Mouse (Mus musculus): ENCODE results near the gene Gcc1.
A peak's percentile ranks its signal among the peaks of the same experiment; 100 is the strongest.

The Gcc1 gene

GRCm38 (mm10) chr6:28427096-28427839 lies 922 bp downstream of the Gcc1 start, which contains the start of gene Fscn3:
TSS of gene Fscn3 (plus strand) at chr6:28427789.
- Histone ChIP-seq H3K4me1 (replicated peaks; ENCODE audit: low read depth, low read length) (peaks cover 19% of the 10 kb centered on the region), H3K4me3 (replicated peaks; ENCODE audit: low read length) (no peak within 1 kb of the TSS), H3K9me3 (ENCODE audit: low read length) (no peaks in the 10 kb centered on the region), H3K36me3 (ENCODE audit: insufficient read depth, low read length) (peaks cover 22% of the 10 kb centered on the region), H3K27me3 (ENCODE audit: insufficient read depth, low read length) (no peaks in the 10 kb centered on the region)
- no peak for TF ChIP-seq POU5F1 (IDR thresholded peaks at IDR 0.05; ENCODE audit: borderline replicate concordance, low read length)
- TF ChIP-seq CTCF (conservative IDR thresholded peaks at IDR 0.05; ENCODE audit: low read length): no peak
- TF ChIP-seq NANOG (IDR thresholded peaks at IDR 0.05; ENCODE audit: borderline replicate concordance, low read length): no peak

- Histone ChIP-seq H3K9me3 (ENCODE audit: low read length) (no peaks in the 10 kb centered on the region), H3K36me3 (ENCODE audit: insufficient read depth, low read length) (peaks cover 28% of the 10 kb centered on the region), H3K4me1 (replicated peaks; ENCODE audit: low read depth, low read length) (peaks cover 36% of the 10 kb centered on the region), H3K27me3 (ENCODE audit: insufficient read depth, low read length) (no peaks in the 10 kb centered on the region), H3K4me3 (replicated peaks; ENCODE audit: low read length) (no peak overlapping the region)
- TF ChIP-seq POU5F1 (IDR thresholded peaks at IDR 0.05; ENCODE audit: borderline replicate concordance, low read length): no peak
- TF ChIP-seq CTCF (conservative IDR thresholded peaks at IDR 0.05; ENCODE audit: low read length): no peak
Observed at GRCm38 (mm10) chr6:28425019-28425418, 3.2 kb downstream of the Gcc1 start.

- Histone ChIP-seq H3K4me1 (replicated peaks; ENCODE audit: low read depth, low read length) (peaks cover 43% of the 10 kb centered on the region), H3K4me3 (replicated peaks; ENCODE audit: low read length) (peak overlapping the region; percentile 94), H3K9me3 (ENCODE audit: low read length) (no peaks in the 10 kb centered on the region), H3K36me3 (ENCODE audit: insufficient read depth, low read length) (peaks cover 38% of the 10 kb centered on the region), H3K27me3 (ENCODE audit: insufficient read depth, low read length) (no peaks in the 10 kb centered on the region)
- TF ChIP-seq POU5F1 (IDR thresholded peaks at IDR 0.05; ENCODE audit: borderline replicate concordance, low read length) (no peak), NANOG (IDR thresholded peaks at IDR 0.05; ENCODE audit: borderline replicate concordance, low read length) (no peak)
Observed at GRCm38 (mm10) chr6:28423767-28424695, 4.2 kb downstream of the Gcc1 start.

GRCm38 (mm10) chr6:28423313-28423712 lies 4.9 kb downstream of the Gcc1 start, which contains the start of gene Arf5:
TSS of gene Arf5 (plus strand) at chr6:28423560.
- Histone ChIP-seq H3K27me3 (ENCODE audit: insufficient read depth, low read length) (no peaks in the 10 kb centered on the region), H3K9me3 (ENCODE audit: low read length) (no peaks in the 10 kb centered on the region)
- TF ChIP-seq CTCF (conservative IDR thresholded peaks at IDR 0.05; ENCODE audit: low read length) (no peak), POU5F1 (IDR thresholded peaks at IDR 0.05; ENCODE audit: borderline replicate concordance, low read length) (no peak), NANOG (IDR thresholded peaks at IDR 0.05; ENCODE audit: borderline replicate concordance, low read length) (no peak)

GRCm38 (mm10) chr6:28422651-28423290 lies 5.4 kb downstream of the Gcc1 start:
- H3K4me3 ChIP-seq (replicated peaks; ENCODE audit: low read length): peak overlapping the region; percentile 94; the same call in 1 of the 2 replicates
- H3K36me3 ChIP-seq (ENCODE audit: insufficient read depth, low read length): peaks cover 50% of the 10 kb centered on the region
- H3K4me1 ChIP-seq (replicated peaks; ENCODE audit: low read depth, low read length): peaks cover 56% of the 10 kb centered on the region
- H3K9me3 ChIP-seq (ENCODE audit: low read length): no peaks in the 10 kb centered on the region
- TF ChIP-seq NANOG (IDR thresholded peaks at IDR 0.05; ENCODE audit: borderline replicate concordance, low read length) (no peak), POU5F1 (IDR thresholded peaks at IDR 0.05; ENCODE audit: borderline replicate concordance, low read length) (no peak), CTCF (conservative IDR thresholded peaks at IDR 0.05; ENCODE audit: low read length) (no peak)
- H3K27me3 ChIP-seq (ENCODE audit: insufficient read depth, low read length): no peaks in the 10 kb centered on the region

More at GRCm38 (mm10) chr6:28423313-28423712, 4.9 kb downstream of the Gcc1 start, which contains the start of gene Arf5:
- H3K4me3 ChIP-seq (replicated peaks; ENCODE audit: low read length): peak within 1 kb of the TSS; percentile 94
- H3K4me1 ChIP-seq (replicated peaks; ENCODE audit: low read depth, low read length): peaks cover 50% of the 10 kb centered on the region
- peaks cover 45% of the 10 kb centered on the region for H3K36me3 ChIP-seq (ENCODE audit: insufficient read depth, low read length)

GRCm38 (mm10) chr6:28421469-28422000 lies 6.7 kb downstream of the Gcc1 start:
- TF ChIP-seq CTCF (conservative IDR thresholded peaks at IDR 0.05; ENCODE audit: low read length) (peak; percentile 70), NANOG (IDR thresholded peaks at IDR 0.05; ENCODE audit: borderline replicate concordance, low read length) (no peak)
- Histone ChIP-seq H3K36me3 (ENCODE audit: insufficient read depth, low read length) (peaks cover 56% of the 10 kb centered on the region), H3K4me3 (replicated peaks; ENCODE audit: low read length) (peak overlapping the region; percentile 94), H3K9me3 (ENCODE audit: low read length) (no peaks in the 10 kb centered on the region), H3K27me3 (ENCODE audit: insufficient read depth, low read length) (no peaks in the 10 kb centered on the region), H3K4me1 (replicated peaks; ENCODE audit: low read depth, low read length) (peaks cover 54% of the 10 kb centered on the region)

- Histone ChIP-seq H3K27me3 (ENCODE audit: insufficient read depth, low read length) (no peaks in the 10 kb centered on the region), H3K9me3 (ENCODE audit: low read length) (no peaks in the 10 kb centered on the region), H3K4me3 (replicated peaks; ENCODE audit: low read length) (peak overlapping the region; percentile 94), H3K36me3 (ENCODE audit: insufficient read depth, low read length) (peaks cover 57% of the 10 kb centered on the region), H3K4me1 (replicated peaks; ENCODE audit: low read depth, low read length) (peaks cover 54% of the 10 kb centered on the region)
- TF ChIP-seq NANOG (IDR thresholded peaks at IDR 0.05; ENCODE audit: borderline replicate concordance, low read length): no peak
- no peak for TF ChIP-seq CTCF (conservative IDR thresholded peaks at IDR 0.05; ENCODE audit: low read length)
- no peak for TF ChIP-seq POU5F1 (IDR thresholded peaks at IDR 0.05; ENCODE audit: borderline replicate concordance, low read length)
Observed at GRCm38 (mm10) chr6:28420865-28421264, 7.3 kb downstream of the Gcc1 start.

GRCm38 (mm10) chr6:28420361-28420760 lies 7.8 kb downstream of the Gcc1 start:
- Histone ChIP-seq H3K9me3 (ENCODE audit: low read length) (no peaks in the 10 kb centered on the region), H3K4me3 (replicated peaks; ENCODE audit: low read length) (peak overlapping the region; percentile 94), H3K4me1 (replicated peaks; ENCODE audit: low read depth, low read length) (peaks cover 54% of the 10 kb centered on the region), H3K27me3 (ENCODE audit: insufficient read depth, low read length) (no peaks in the 10 kb centered on the region), H3K36me3 (ENCODE audit: insufficient read depth, low read length) (peaks cover 57% of the 10 kb centered on the region)
- TF ChIP-seq NANOG (IDR thresholded peaks at IDR 0.05; ENCODE audit: borderline replicate concordance, low read length): no peak
- TF ChIP-seq CTCF (conservative IDR thresholded peaks at IDR 0.05; ENCODE audit: low read length): no peak
- TF ChIP-seq POU5F1 (IDR thresholded peaks at IDR 0.05; ENCODE audit: borderline replicate concordance, low read length): no peak

Data from E14TG2a.4 (cell line).